Mouse (Mus musculus) embryonic facial prominence, embryonic 13.5 days (tissue): Measurements from ENCODE around the gene Gm21188. TPM values are rescaled to one million over a fixed set of nuclear protein-coding genes. Genes with fewer than 3 reads are reported as not detected.
"Not testable (repeated sequence)": the region's sequence is repeated elsewhere in the genome, so short reads cannot be mapped to it uniquely, and the experiment has no call there.

Experiments
- ATAC-seq: fragments of 200-750 bp; cut with Nextera tagmentation; 2 replicates; pipeline ENCODE4 v1.8.0; 2017; ENCODE audit warnings: low read depth; ENCODE audit not compliant: insufficient number of reproducible peaks, insufficient read depth, low FRiP score, low TSS enrichment
- H3K27ac ChIP-seq: fragments of 300-500 bp; sonication (generic); 2 replicates; pipeline ENCODE4 v1.5.1; 2015; ENCODE audit warnings: moderate library complexity, mild to moderate bottlenecking, inconsistent platforms
- H3K27me3 ChIP-seq: fragments of 300-500 bp; sonication (generic); 2 replicates; pipeline ENCODE4 v1.6.1; 2015; ENCODE audit warnings: mild to moderate bottlenecking, inconsistent platforms
- H3K36me3 ChIP-seq: fragments of 300-500 bp; sonication (generic); 2 replicates; pipeline ENCODE4 v1.6.1; 2015; ENCODE audit warnings: mild to moderate bottlenecking, inconsistent platforms
- H3K4me1 ChIP-seq: fragments of 300-500 bp; sonication (generic); 2 replicates; pipeline ENCODE4 v1.6.1; 2015; ENCODE audit warnings: inconsistent platforms
- H3K4me2 ChIP-seq: fragments of 300-500 bp; sonication (generic); 2 replicates; pipeline ENCODE4 v1.6.1; 2015; ENCODE audit warnings: moderate library complexity, mild to moderate bottlenecking, inconsistent platforms
- H3K4me3 ChIP-seq: fragments of 300-500 bp; sonication (generic); 2 replicates; pipeline ENCODE4 v1.5.1; 2015; ENCODE audit warnings: mild to moderate bottlenecking, inconsistent platforms
- H3K9ac ChIP-seq: fragments of 300-500 bp; sonication (generic); 2 replicates; pipeline ENCODE4 v1.6.1; 2015; ENCODE audit warnings: mild to moderate bottlenecking, inconsistent platforms
- H3K9me3 ChIP-seq: fragments of 300-500 bp; sonication (generic); 2 replicates; pipeline ENCODE4 v1.6.1; 2016; ENCODE audit warnings: inconsistent platforms
- WGBS: fragments of 180-500 bp; shearing (Covaris S2); methylation state at CpG from one replicate; pipeline ENCODE4 v1.1.7; 2015; ENCODE audit warnings: mixed read lengths; 5-methylcytosine and 5-hydroxymethylcytosine counted together
- polyA plus RNA-seq: library from polyadenylated mRNA; unstranded; fragments of >200 nt; fragmentation: Nextera tagmentation; extraction: Ambion mirVana; gene quantifications from 2 replicates; pipeline ENCODE4 v1.2.1, GENCODE M21; 2015

Gene Gm21188
- polyA plus RNA-seq, 1 experiment from 2014 or later, result not detected

- H3K27me3 ChIP-seq, H3K9me3 ChIP-seq, H3K27ac ChIP-seq, H3K36me3 ChIP-seq, H3K4me2 ChIP-seq, ATAC-seq, H3K9ac ChIP-seq, H3K4me1 ChIP-seq, H3K4me3 ChIP-seq: not testable (repeated sequence)
- 3% methylated on average over 12 of the region's 40 CpGs for WGBS
Observed at GRCm38 (mm10) chr13:120046422-120047209, 5.4 kb downstream of the Gm21188 start.

- H3K4me1 ChIP-seq, H3K4me3 ChIP-seq, H3K4me2 ChIP-seq, H3K27ac ChIP-seq, H3K36me3 ChIP-seq, H3K9me3 ChIP-seq, ATAC-seq, H3K9ac ChIP-seq: not testable (repeated sequence)
- WGBS, result no CpG with 5 or more reads among the region's 1 CpGs
- H3K27me3 ChIP-seq, result peaks cover 16% of the 10 kb centered on the region
Observed at GRCm38 (mm10) chr13:120041145-120041544, 10.8 kb downstream of the Gm21188 start.

- WGBS, result 4% methylated on average over 6 of the region's 6 CpGs
- not testable (repeated sequence) for H3K4me1 ChIP-seq, H3K9me3 ChIP-seq, H3K27ac ChIP-seq, ATAC-seq, H3K4me2 ChIP-seq, H3K9ac ChIP-seq, H3K36me3 ChIP-seq, H3K4me3 ChIP-seq
- peaks cover 25% of the 10 kb centered on the region for H3K27me3 ChIP-seq
Observed at GRCm38 (mm10) chr13:120037881-120038280, 14.1 kb downstream of the Gm21188 start.

GRCm38 (mm10) chr13:120036577-120037115 lies 15.3 kb downstream of the Gm21188 start:
- H3K9me3 ChIP-seq, H3K4me3 ChIP-seq, H3K36me3 ChIP-seq, H3K9ac ChIP-seq, H3K4me2 ChIP-seq, H3K4me1 ChIP-seq, ATAC-seq, H3K27ac ChIP-seq: not testable (repeated sequence)
- H3K27me3 ChIP-seq, result peaks cover 25% of the 10 kb centered on the region
- under 1% methylated on average over 25 of the region's 25 CpGs for WGBS

- not testable (repeated sequence) for H3K36me3 ChIP-seq, ATAC-seq, H3K27ac ChIP-seq, H3K4me1 ChIP-seq, H3K4me2 ChIP-seq, H3K9ac ChIP-seq, H3K9me3 ChIP-seq, H3K4me3 ChIP-seq
- H3K27me3 ChIP-seq, result peaks cover 25% of the 10 kb centered on the region
- 1% methylated on average over 7 of the region's 18 CpGs for WGBS
Observed at GRCm38 (mm10) chr13:120035151-120035550, 16.8 kb downstream of the Gm21188 start.

GRCm38 (mm10) chr13:120034637-120035036 lies 17.4 kb downstream of the Gm21188 start:
- 0% methylated on average over 3 of the region's 10 CpGs for WGBS
- H3K27me3 ChIP-seq, result peaks cover 25% of the 10 kb centered on the region
- not testable (repeated sequence) for H3K36me3 ChIP-seq, H3K9me3 ChIP-seq, H3K9ac ChIP-seq, H3K4me2 ChIP-seq, H3K4me3 ChIP-seq, H3K27ac ChIP-seq, H3K4me1 ChIP-seq, ATAC-seq

GRCm38 (mm10) chr13:120033516-120034190 lies 18.3 kb downstream of the Gm21188 start:
- WGBS, result 3% methylated on average over 19 of the region's 19 CpGs
- H3K4me3 ChIP-seq, H3K4me1 ChIP-seq: not testable (repeated sequence)

GRCm38 (mm10) chr13:120031676-120032075 lies 20.3 kb downstream of the Gm21188 start:
- H3K4me1 ChIP-seq, H3K27ac ChIP-seq, H3K4me2 ChIP-seq, H3K9ac ChIP-seq, ATAC-seq, H3K9me3 ChIP-seq, H3K4me3 ChIP-seq, H3K36me3 ChIP-seq: not testable (repeated sequence)
- WGBS, result under 1% methylated on average over 16 of the region's 16 CpGs
- H3K27me3 ChIP-seq, result peaks cover 15% of the 10 kb centered on the region

More at GRCm38 (mm10) chr13:120033516-120034190, 18.3 kb downstream of the Gm21188 start:
- not testable (repeated sequence) for H3K27ac ChIP-seq, H3K9me3 ChIP-seq, H3K9ac ChIP-seq, H3K4me2 ChIP-seq, ATAC-seq, H3K36me3 ChIP-seq
- H3K27me3 ChIP-seq, result peaks cover 25% of the 10 kb centered on the region

- not testable (repeated sequence) for H3K9me3 ChIP-seq, H3K4me3 ChIP-seq, H3K4me1 ChIP-seq, H3K27ac ChIP-seq, H3K36me3 ChIP-seq, H3K4me2 ChIP-seq, H3K9ac ChIP-seq, ATAC-seq
- under 1% methylated on average over 11 of the region's 11 CpGs for WGBS
- peaks cover 23% of the 10 kb centered on the region for H3K27me3 ChIP-seq
Observed at GRCm38 (mm10) chr13:120027368-120027767, 24.6 kb downstream of the Gm21188 start.

- not testable (repeated sequence) for H3K9ac ChIP-seq, ATAC-seq, H3K36me3 ChIP-seq, H3K4me1 ChIP-seq, H3K4me3 ChIP-seq, H3K27ac ChIP-seq, H3K9me3 ChIP-seq, H3K4me2 ChIP-seq
- H3K27me3 ChIP-seq, result peaks cover 23% of the 10 kb centered on the region
- WGBS, result 0% methylated on average over 4 of the region's 17 CpGs
Observed at GRCm38 (mm10) chr13:120026911-120027310, 25.1 kb downstream of the Gm21188 start, which contains the start of gene Gm36079. TSS of gene Gm36079 (minus strand) at chr13:120027011.

- H3K27ac ChIP-seq, H3K4me3 ChIP-seq, H3K9ac ChIP-seq, H3K9me3 ChIP-seq, H3K4me1 ChIP-seq, H3K4me2 ChIP-seq, ATAC-seq, H3K36me3 ChIP-seq: not testable (repeated sequence)
- WGBS, result 6% methylated on average over 3 of the region's 13 CpGs
- peaks cover 23% of the 10 kb centered on the region for H3K27me3 ChIP-seq
Observed at GRCm38 (mm10) chr13:120026373-120026772, 25.6 kb downstream of the Gm21188 start.

GRCm38 (mm10) chr13:120025576-120025975 lies 26.4 kb downstream of the Gm21188 start:
- not testable (repeated sequence) for H3K27ac ChIP-seq, H3K4me2 ChIP-seq, H3K9ac ChIP-seq, ATAC-seq, H3K4me1 ChIP-seq, H3K36me3 ChIP-seq, H3K9me3 ChIP-seq, H3K4me3 ChIP-seq
- peaks cover 23% of the 10 kb centered on the region for H3K27me3 ChIP-seq
- WGBS, result 6% methylated on average over 4 of the region's 4 CpGs
